ENCODE assay signal across 8 mouse cellular contexts in genomic region chr11:58238840-58239791, GRCm38 (mm10). TPM values are rescaled to one million over a fixed set of nuclear protein-coding genes. Genes with fewer than 3 reads are reported as not detected.
DNase-seq lines count a peak whose midpoint lies in the region; ATAC-seq lines count a peak whose summit lies in the region.

No protein-coding gene starts in this region.

- peak overlapping the region; percentile 49; the same call in 1 of the 2 replicates for H3K9ac ChIP-seq in limb, embryonic 11.5 days (ENCODE audit: low read length)

- no peaks in the 10 kb centered on the region for H3K9me3 ChIP-seq in erythroblast, embryonic 14.5 days (ENCODE audit: control insufficient read depth, low read length)
- H3K9me3 ChIP-seq in limb, embryonic 11.5 days (ENCODE audit: control insufficient read depth, low read length): no peaks in the 10 kb centered on the region
- no peaks in the 10 kb centered on the region for H3K9me3 ChIP-seq in midbrain, embryonic 10.5 days (replicated peaks)

- peaks cover 6% of the 10 kb centered on the region for H3K27me3 ChIP-seq in erythroblast, embryonic 14.5 days (ENCODE audit: control insufficient read depth)
- no peaks in the 10 kb centered on the region for H3K27me3 ChIP-seq in limb, embryonic 11.5 days (ENCODE audit: control insufficient read depth, insufficient read depth, low read length)
- H3K27me3 ChIP-seq in midbrain, embryonic 10.5 days (ENCODE audit: low read depth, poor library complexity, severe bottlenecking): no peaks in the 10 kb centered on the region; the same call in 1 of the 2 replicates

- H3K4me3 ChIP-seq in erythroblast, embryonic 14.5 days (replicated peaks): peak overlapping the region; percentile 36
- peak overlapping the region; percentile 37 for H3K4me3 ChIP-seq in limb, embryonic 11.5 days (ENCODE audit: low read depth, low read length)
- peak overlapping the region; percentile 61 for H3K4me3 ChIP-seq in midbrain, embryonic 10.5 days

- H3K4me2 ChIP-seq in limb, embryonic 11.5 days (ENCODE audit: low read depth, severe bottlenecking): peak overlapping the region; percentile 70

- H3K4me1 ChIP-seq in erythroblast, embryonic 14.5 days (ENCODE audit: control insufficient read depth): peaks cover 8% of the 10 kb centered on the region
- H3K4me1 ChIP-seq in limb, embryonic 11.5 days (ENCODE audit: control insufficient read depth, insufficient read depth, low read length): no peaks in the 10 kb centered on the region
- H3K4me1 ChIP-seq in midbrain, embryonic 10.5 days: peaks cover 10% of the 10 kb centered on the region

- no peaks in the 10 kb centered on the region for H3K36me3 ChIP-seq in erythroblast, embryonic 14.5 days (ENCODE audit: control insufficient read depth)
- no peaks in the 10 kb centered on the region for H3K36me3 ChIP-seq in limb, embryonic 11.5 days (ENCODE audit: control insufficient read depth, insufficient read depth, low read length)
- no peaks in the 10 kb centered on the region for H3K36me3 ChIP-seq in midbrain, embryonic 10.5 days

- H3K27ac ChIP-seq in limb, embryonic 11.5 days (replicated peaks; ENCODE audit: low read depth, low read length): no peak overlapping the region
- peak overlapping the region; percentile 67 for H3K27ac ChIP-seq in midbrain, embryonic 10.5 days (replicated peaks)

- 3% methylated on average over 37 of the region's 37 CpGs for WGBS in limb, embryonic 11.5 days
- 2% methylated on average over 37 of the region's 37 CpGs for WGBS in midbrain, embryonic 10.5 days

- ATAC-seq in hematopoietic stem cell, adult 5-6 weeks (replicated peaks in 1 of 2; ENCODE audit: insufficient read depth in 1 of 2, low FRiP score in 2 of 2, low TSS enrichment in 1 of 2, low read depth in 1 of 2, poor library complexity in 2 of 2, severe bottlenecking in 2 of 2): peak; percentile 89 to 94
- peak; percentile 91 for ATAC-seq in limb, embryonic 11.5 days (ENCODE audit: insufficient number of reproducible peaks, low FRiP score, low TSS enrichment, low read depth)

- peak; percentile 73 for DNase-seq in A20 (ENCODE audit: low read depth, low spot score)
- peak; percentile 96 for DNase-seq in ZHBTc4 (ENCODE audit: low read depth, low spot score)
- peak; percentile 77 for DNase-seq in limb, embryonic 11.5 days (ENCODE audit: low spot score)
- DNase-seq in midbrain, embryonic 10.5 days (ENCODE audit: low spot score): peak; percentile 79
- peak; percentile 75 for DNase-seq in testis, postnatal 10 days (ENCODE audit: low spot score)
- DNase-seq in right cerebral cortex, adult 18-20 months: no peak

RNA-seq across cellular contexts. Expression of gene 4930438A08Rik, which starts 35.5 kb away (rescaled TPM):
- polyA plus RNA-seq in erythroblast, embryonic 14.5 days (2012): not detected in 2 replicates
- 2.7 and 10.8 TPM in 2 replicates for total RNA-seq in hematopoietic stem cell, adult 5-6 weeks (2017)
- polyA plus RNA-seq in limb, embryonic 11.5 days (2014; fragmentation: Nextera tagmentation; extraction: Ambion mirVana): not detected in 2 replicates
- polyA plus RNA-seq in midbrain, embryonic 10.5 days (2016; fragmentation: Nextera tagmentation; extraction: Ambion mirVana): not detected in 2 replicates

RNA-seq across cellular contexts. Expression of gene Irgm2, which starts 39.7 kb away (rescaled TPM):
- 0.61 and 0.98 TPM in 2 replicates for polyA plus RNA-seq in erythroblast, embryonic 14.5 days (2012)
- total RNA-seq in hematopoietic stem cell, adult 5-6 weeks (2017): 26.0 and 28.2 TPM in 2 replicates
- 0.12 and 0.40 TPM in 2 replicates for polyA plus RNA-seq in limb, embryonic 11.5 days (2014; fragmentation: Nextera tagmentation; extraction: Ambion mirVana)
- polyA plus RNA-seq in midbrain, embryonic 10.5 days (2016; fragmentation: Nextera tagmentation; extraction: Ambion mirVana): 0.56 and 0.57 TPM in 2 replicates

RNA-seq across cellular contexts. Expression of gene Igtp, which starts 39.8 kb away (rescaled TPM):
- polyA plus RNA-seq in erythroblast, embryonic 14.5 days (2012): 2.2 and 2.7 TPM in 2 replicates
- total RNA-seq in hematopoietic stem cell, adult 5-6 weeks (2017): 29.5 and 30.8 TPM in 2 replicates
- polyA plus RNA-seq in limb, embryonic 11.5 days (2014; fragmentation: Nextera tagmentation; extraction: Ambion mirVana): 1.6 and 2.1 TPM in 2 replicates
- 1.0 and 2.0 TPM in 2 replicates for polyA plus RNA-seq in midbrain, embryonic 10.5 days (2016; fragmentation: Nextera tagmentation; extraction: Ambion mirVana)
